Mouse (Mus musculus) gastrocnemius, postnatal 10 days (tissue): ENCODE data around the gene Exoc3l2. TPM values are rescaled to one million over a fixed set of nuclear protein-coding genes. Genes with fewer than 3 reads are reported as not detected.

Experiments used
- DNase-seq: peaks from one replicate; pipeline ENCODE4 v3.0.0; 2021; ENCODE audit warnings: mixed read lengths
- total RNA-seq, 2 experiments: library from RNA; stranded (reverse); gene quantifications; 2 replicates each; pipeline ENCODE4 v1.2.3; 2021

The Exoc3l2 gene
- total RNA-seq, 2 experiments from 2014 or later: 0.59 to 0.86 TPM

- no peak for DNase-seq
Measured at GRCm38 (mm10) chr7:19523017-19523756, 60.1 kb downstream of the Exoc3l2 start.

- peak; percentile 63 for DNase-seq
Measured at GRCm38 (mm10) chr7:19523757-19524419, 60.8 kb downstream of the Exoc3l2 start.

- no peak for DNase-seq
Measured at GRCm38 (mm10) chr7:19524420-19525104, 61.4 kb downstream of the Exoc3l2 start.

- no peak for DNase-seq
Measured at GRCm38 (mm10) chr7:19525105-19525481, 62.0 kb downstream of the Exoc3l2 start.

- DNase-seq: no peak
Measured at GRCm38 (mm10) chr7:19531077-19531476, 67.9 kb downstream of the Exoc3l2 start.

- DNase-seq: no peak
Measured at GRCm38 (mm10) chr7:19532240-19532639, 69.1 kb downstream of the Exoc3l2 start.

GRCm38 (mm10) chr7:19534676-19535075, 71.5 kb downstream of the Exoc3l2 start:
- DNase-seq: no peak

- DNase-seq: no peak
Measured at GRCm38 (mm10) chr7:19540771-19541566, 77.8 kb downstream of the Exoc3l2 start.

- DNase-seq: no peak
Measured at GRCm38 (mm10) chr7:19541681-19542154, 78.6 kb downstream of the Exoc3l2 start.

- DNase-seq: no peak
Measured at GRCm38 (mm10) chr7:19542155-19542691, 79.1 kb downstream of the Exoc3l2 start.

- no peak for DNase-seq
Measured at GRCm38 (mm10) chr7:19543584-19543983, 80.5 kb downstream of the Exoc3l2 start.

GRCm38 (mm10) chr7:19546007-19546406, 82.9 kb downstream of the Exoc3l2 start:
- no peak for DNase-seq

Other genes starting within 250 kb of the Exoc3l2 start
- gene Opa3, start 235.0 kb upstream of the Exoc3l2 start, total RNA-seq: 10 to 100 TPM; 36.9 to 37.8 TPM
- gene Vasp, start 191.5 kb upstream of the Exoc3l2 start, total RNA-seq: 10 to 100 TPM; 35.7 to 53.5 TPM
- gene Ppm1n, start 183.3 kb upstream of the Exoc3l2 start, total RNA-seq: not detected
- gene Rtn2, start 180.7 kb upstream of the Exoc3l2 start, total RNA-seq: 100 to 1,000 TPM; 669 to 730 TPM
- 1 to 10 TPM in 1 of 2 experiments, under 1 TPM in 1; 0.80 to 1.7 TPM for gene Fosb, start 153.3 kb upstream of the Exoc3l2 start, total RNA-seq
- gene Ercc1, start 118.6 kb upstream of the Exoc3l2 start, total RNA-seq: 10 to 100 TPM; 31.9 to 35.9 TPM
- gene Cd3eap, start 103.8 kb upstream of the Exoc3l2 start, total RNA-seq: 1 to 10 TPM; 7.8 to 9.8 TPM
- gene Ppp1r13l, start 103.6 kb upstream of the Exoc3l2 start, total RNA-seq: 1 to 10 TPM; 2.7 to 2.8 TPM
- 1 to 10 TPM; 7.7 to 9.7 TPM for gene Ercc2, start 81.3 kb upstream of the Exoc3l2 start, total RNA-seq
- gene Klc3, start 59.2 kb upstream of the Exoc3l2 start, total RNA-seq: under 1 TPM; 0.12 to 0.18 TPM
- over 10,000 TPM; 22,462 to 26,486 TPM for gene Ckm, start 58.6 kb upstream of the Exoc3l2 start, total RNA-seq
- gene Mark4, start 4.5 kb upstream of the Exoc3l2 start, total RNA-seq: 10 to 100 TPM; 12.2 to 16.4 TPM
- 1 to 10 TPM; 2.2 to 2.4 TPM for gene Bloc1s3, start 45.0 kb downstream of the Exoc3l2 start, total RNA-seq
- 10 to 100 TPM; 24.6 to 26.5 TPM for gene Trappc6a, start 45.1 kb downstream of the Exoc3l2 start, total RNA-seq
- not detected for gene Nkpd1, start 54.5 kb downstream of the Exoc3l2 start, total RNA-seq
- gene Ppp1r37, start 99.7 kb downstream of the Exoc3l2 start, total RNA-seq: 10 to 100 TPM; 38.7 to 41.1 TPM
- under 1 TPM; 0.21 to 0.23 TPM for gene Zfp296, start 114.0 kb downstream of the Exoc3l2 start, total RNA-seq
- 10 to 100 TPM; 52.0 to 59.8 TPM for gene Gemin7, start 114.3 kb downstream of the Exoc3l2 start, total RNA-seq
- gene Clasrp, start 141.2 kb downstream of the Exoc3l2 start, total RNA-seq: 10 to 100 TPM; 15.2 to 23.2 TPM
- gene Relb, start 166.1 kb downstream of the Exoc3l2 start, total RNA-seq: 1 to 10 TPM; 7.3 to 9.0 TPM
- 10 to 100 TPM; 45.7 to 48.2 TPM for gene Clptm1, start 201.7 kb downstream of the Exoc3l2 start, total RNA-seq
- gene Apoc2, start 214.6 kb downstream of the Exoc3l2 start, total RNA-seq: under 1 TPM in 1 of 2 experiments, not detected in 1; 0.61 TPM
- not detected for gene Gm44805, start 218.1 kb downstream of the Exoc3l2 start, total RNA-seq
- under 1 TPM in 1 of 2 experiments, not detected in 1; 0.54 TPM for gene Apoc4, start 218.1 kb downstream of the Exoc3l2 start, total RNA-seq
- 1 to 10 TPM in 1 of 2 experiments, not detected in 1; 4.1 TPM for gene Apoc1, start 229.3 kb downstream of the Exoc3l2 start, total RNA-seq
- 100 to 1,000 TPM; 100 to 116 TPM for gene Apoe, start 235.9 kb downstream of the Exoc3l2 start, total RNA-seq